Mouse (Mus musculus): ENCODE data around the gene Icam2. TPM values are rescaled to one million over a fixed set of nuclear protein-coding genes. Genes with fewer than 3 reads are reported as not detected.

Icam2 gene
- polyA plus RNA-seq, 1 experiment, result 12.9 TPM

DNA sequence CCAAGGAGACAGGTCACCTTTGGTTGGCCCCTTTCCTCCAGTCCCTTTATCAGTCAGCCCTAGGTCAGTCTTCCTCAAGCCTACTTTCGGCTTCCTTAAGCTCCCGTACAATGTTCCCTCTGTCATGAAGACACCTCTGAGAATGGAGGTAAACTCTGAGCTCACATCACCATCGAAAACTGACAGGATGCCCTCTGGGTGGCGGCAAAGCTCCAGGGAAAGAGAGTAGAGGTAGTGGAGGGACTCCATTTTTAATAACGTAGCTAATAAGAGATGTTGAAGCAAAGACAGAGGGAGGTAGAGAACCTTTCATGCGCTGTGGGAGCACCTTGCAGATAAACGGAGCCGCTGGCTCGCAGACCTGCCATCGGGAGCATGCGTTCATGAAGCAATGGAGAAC, 6.9 kb downstream of the Icam2 start:
- H3K4me1 ChIP-seq (ENCODE audit: control insufficient read depth, insufficient read depth, insufficient read length, low read length), result peaks cover 9% of the 10 kb centered on the region
- H3K4me3 ChIP-seq (ENCODE audit: insufficient read depth, low read depth, low read length), result peak overlapping the region; percentile 77
- H3K27ac ChIP-seq (replicated peaks; ENCODE audit: low read depth, low read length), result peak overlapping the region; percentile 98; the same call in 1 of the 2 replicates

DNA sequence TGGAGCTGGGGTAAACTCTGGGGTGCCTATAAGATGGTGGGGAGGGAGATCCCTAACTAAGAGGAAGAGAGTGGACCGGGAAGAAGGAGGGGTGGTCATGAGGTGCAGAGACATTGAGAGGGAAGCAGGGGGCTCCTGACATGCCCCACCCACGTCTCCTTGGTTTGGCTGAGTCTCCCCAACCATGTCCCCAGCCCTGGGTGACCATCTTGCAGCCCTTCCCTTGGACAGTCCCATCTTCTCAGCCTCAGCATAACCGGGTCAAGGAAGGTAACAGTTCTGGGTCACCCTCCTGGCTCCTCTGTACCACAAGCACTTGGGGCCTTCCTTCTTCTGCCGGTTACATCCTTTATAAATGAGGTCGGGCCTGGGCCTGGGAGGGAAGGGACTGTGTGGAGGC, 12.9 kb downstream of the Icam2 start:
- H3K4me1 ChIP-seq (ENCODE audit: control insufficient read depth, insufficient read depth, insufficient read length, low read length), result peaks cover 3% of the 10 kb centered on the region; the same call in 1 of the 2 replicates
- H3K4me3 ChIP-seq (ENCODE audit: insufficient read depth, low read depth, low read length), result no peak overlapping the region
- no peak overlapping the region for H3K27ac ChIP-seq (replicated peaks; ENCODE audit: low read depth, low read length)

DNA sequence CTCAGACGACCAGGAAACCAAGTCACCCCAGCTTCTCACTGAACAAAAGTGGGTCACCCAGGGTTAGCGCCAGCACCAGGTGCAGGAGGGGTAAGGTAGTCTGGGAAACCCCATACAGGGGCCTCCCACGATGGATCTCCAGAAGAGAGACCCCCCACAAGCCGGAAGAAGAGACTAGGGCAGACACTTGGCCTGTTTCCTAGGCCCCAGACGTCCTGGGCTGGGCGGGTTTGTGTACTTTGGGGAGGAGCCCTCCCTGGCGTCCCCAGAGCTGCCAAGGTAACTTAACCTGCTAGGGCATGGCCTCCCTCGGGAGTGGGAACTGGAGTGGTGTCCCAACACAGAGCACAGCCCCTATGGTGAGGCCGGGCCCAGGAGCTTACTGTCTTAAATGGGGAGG, 13.3 kb downstream of the Icam2 start:
- Histone ChIP-seq H3K27ac (replicated peaks; ENCODE audit: low read depth, low read length) (no peak overlapping the region), H3K4me1 (ENCODE audit: control insufficient read depth, insufficient read depth, insufficient read length, low read length) (0 out of 2 replicates have a peak, but pooled peaks cover 3% of the 10 kb centered on the region), H3K4me3 (ENCODE audit: insufficient read depth, low read depth, low read length) (no peak overlapping the region)

DNA sequence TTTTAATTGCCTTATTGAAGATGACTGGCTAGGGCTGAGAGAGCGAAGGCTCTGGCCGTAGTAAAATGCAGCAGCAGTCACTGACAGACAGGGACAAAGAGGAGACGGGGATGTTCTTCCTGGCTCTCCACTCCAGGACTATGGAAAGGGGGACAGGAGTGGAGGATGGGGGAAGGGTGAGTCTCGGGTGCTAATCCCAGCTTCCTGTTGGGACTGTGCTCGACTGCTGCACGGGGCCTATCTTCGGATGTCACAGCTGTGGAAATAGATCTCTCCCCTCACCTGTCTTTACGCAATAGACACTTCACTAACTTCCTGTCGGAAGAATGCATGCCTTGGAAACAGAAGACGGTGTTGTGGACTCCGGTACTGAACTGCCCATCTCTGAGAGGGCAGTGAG, 13.9 kb downstream of the Icam2 start:
- no peak overlapping the region for H3K27ac ChIP-seq (replicated peaks; ENCODE audit: low read depth, low read length)
- 0 out of 2 replicates have a peak, but pooled peaks cover 3% of the 10 kb centered on the region for H3K4me1 ChIP-seq (ENCODE audit: control insufficient read depth, insufficient read depth, insufficient read length, low read length)
- no peak overlapping the region for H3K4me3 ChIP-seq (ENCODE audit: insufficient read depth, low read depth, low read length)

DNA sequence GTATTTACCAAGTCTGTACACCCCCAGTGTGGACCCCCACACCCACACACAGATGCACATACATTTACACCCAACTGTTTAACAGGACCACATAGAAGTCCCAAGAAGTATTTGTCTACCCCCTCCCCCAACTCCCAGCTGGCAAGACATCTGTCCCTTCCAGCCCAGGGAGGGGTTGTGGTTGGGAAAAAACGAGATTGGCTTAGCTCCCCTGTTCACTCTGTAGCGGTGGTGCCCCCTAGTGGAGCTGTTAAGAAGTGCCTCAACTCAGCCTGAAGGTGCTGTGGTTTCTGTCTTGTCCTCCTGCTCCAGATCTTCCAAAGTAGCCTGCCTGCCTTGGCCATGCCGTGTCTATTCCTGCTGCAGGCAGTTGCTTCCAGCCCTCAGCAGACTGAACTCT, 21.6 kb downstream of the Icam2 start:
- H3K4me1 ChIP-seq (ENCODE audit: control insufficient read depth, insufficient read depth, insufficient read length, low read length), result no peaks in the 10 kb centered on the region
- H3K4me3 ChIP-seq (ENCODE audit: insufficient read depth, low read depth, low read length), result no peak overlapping the region
- H3K27ac ChIP-seq (replicated peaks; ENCODE audit: low read depth, low read length), result no peak overlapping the region

DNA sequence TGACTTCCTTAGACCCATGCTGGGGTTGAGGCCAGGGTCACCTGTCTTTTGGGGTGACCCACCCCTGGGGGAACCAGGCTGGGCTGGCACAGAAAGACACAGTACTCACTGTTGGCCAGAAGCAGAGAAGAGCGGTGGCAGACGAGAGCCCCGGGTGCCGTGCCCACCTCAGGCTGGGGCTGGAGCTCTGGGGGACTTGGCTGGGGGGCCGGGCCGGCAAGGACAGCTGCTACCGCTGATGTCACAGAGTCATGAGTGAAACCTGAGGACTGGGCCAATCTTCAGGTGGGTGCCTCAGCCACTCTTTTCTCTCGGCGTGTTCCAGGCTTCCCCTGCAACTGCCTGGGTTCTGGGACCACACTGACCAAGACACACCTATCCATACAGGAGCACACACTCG, 22.5 kb downstream of the Icam2 start, which contains the start of gene Prr29:
Gene Prr29 (plus strand): TSS at position 107 of the 400 bp plus-strand sequence.
- H3K4me1 ChIP-seq (ENCODE audit: control insufficient read depth, insufficient read depth, insufficient read length, low read length), result no peaks in the 10 kb centered on the region
- H3K27ac ChIP-seq (replicated peaks; ENCODE audit: low read depth, low read length), result no peak within 1 kb of the TSS
- H3K4me3 ChIP-seq (ENCODE audit: insufficient read depth, low read depth, low read length), result no peak within 1 kb of the TSS

DNA sequence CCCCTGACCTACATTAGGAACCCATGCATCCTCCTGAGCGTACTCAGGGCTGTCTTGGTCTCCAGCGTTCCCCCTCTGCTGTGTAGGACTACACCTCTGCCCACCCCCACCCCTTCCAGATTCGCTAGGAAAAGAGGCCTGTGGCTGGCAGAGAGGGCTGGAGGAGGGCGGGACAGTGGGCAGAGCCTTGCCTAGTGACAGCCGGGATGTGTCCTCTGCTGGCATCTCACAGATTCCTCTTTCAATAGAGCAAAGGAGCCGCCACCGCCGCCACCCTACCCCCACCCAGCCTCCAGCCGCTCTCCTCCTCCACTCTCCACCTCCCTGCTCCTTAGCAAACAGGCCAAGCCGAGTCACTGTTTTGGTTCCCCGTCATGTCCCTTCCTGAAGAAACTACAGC, 23.2 kb downstream of the Icam2 start:
- Histone ChIP-seq H3K4me1 (ENCODE audit: control insufficient read depth, insufficient read depth, insufficient read length, low read length) (no peaks in the 10 kb centered on the region), H3K4me3 (ENCODE audit: insufficient read depth, low read depth, low read length) (no peak overlapping the region), H3K27ac (replicated peaks; ENCODE audit: low read depth, low read length) (no peak overlapping the region)

DNA sequence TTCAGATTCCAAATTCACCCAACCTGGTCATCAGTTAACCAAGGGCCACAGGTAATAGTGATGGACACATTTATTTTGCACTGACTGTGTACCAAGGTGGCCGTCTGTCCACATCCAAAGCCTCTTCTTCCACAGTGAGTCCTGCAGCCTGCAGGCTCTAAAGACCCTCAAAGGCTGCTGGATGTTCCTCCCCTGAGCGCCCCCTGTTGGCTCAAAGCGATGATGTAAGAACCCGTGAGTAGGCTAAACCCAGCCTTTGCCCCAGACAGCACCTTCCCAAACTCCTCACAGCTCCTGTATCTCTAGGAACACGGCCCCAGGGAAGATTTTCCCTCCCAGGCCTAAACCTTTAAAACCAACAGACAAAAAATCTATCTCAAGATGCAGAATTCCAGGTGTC, 28.5 kb downstream of the Icam2 start:
- Histone ChIP-seq H3K4me1 (ENCODE audit: control insufficient read depth, insufficient read depth, insufficient read length, low read length) (peaks cover 6% of the 10 kb centered on the region; the same call in 1 of the 2 replicates), H3K4me3 (ENCODE audit: insufficient read depth, low read depth, low read length) (no peak overlapping the region), H3K27ac (replicated peaks; ENCODE audit: low read depth, low read length) (no peak overlapping the region)

DNA sequence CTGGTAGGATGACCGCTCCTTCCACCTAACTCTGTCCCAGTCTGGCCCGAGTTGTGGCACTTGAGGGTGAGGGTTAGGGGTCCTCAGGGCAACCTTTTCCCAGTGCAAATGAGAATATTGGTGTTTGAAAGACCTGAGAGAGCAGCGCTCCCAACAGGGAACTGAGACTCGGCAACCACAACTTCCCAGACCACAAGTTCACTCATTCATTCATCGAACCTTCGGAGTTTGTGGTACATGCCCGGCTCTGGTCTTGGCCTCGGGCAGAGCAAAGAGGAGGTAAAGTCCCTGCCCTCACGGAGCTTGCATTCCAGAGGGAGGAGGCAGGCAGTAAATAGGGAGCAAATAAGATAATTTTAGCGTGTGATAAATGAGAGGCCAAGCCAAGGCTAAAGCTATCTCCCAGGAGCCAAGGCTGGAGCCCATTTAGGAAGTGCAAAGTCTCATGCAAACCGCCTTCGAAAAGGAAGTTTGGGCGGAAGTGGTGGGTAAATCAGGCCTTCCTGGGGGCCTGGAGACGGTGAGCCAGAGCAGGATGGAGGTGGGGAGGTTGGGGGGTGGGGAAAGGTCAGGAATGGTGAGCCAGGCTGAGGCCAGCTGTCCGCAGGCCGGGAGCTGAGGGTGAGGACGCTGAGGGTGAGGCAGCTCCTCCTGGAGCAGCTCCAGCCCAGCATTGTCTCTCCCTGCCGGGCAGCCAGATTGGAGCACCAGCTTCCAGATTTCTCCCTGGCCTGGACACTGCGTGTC, 32.3 kb downstream of the Icam2 start:
- H3K4me3 ChIP-seq (ENCODE audit: insufficient read depth, low read depth, low read length), result no peak overlapping the region
- H3K27ac ChIP-seq (replicated peaks; ENCODE audit: low read depth, low read length), result no peak overlapping the region
- H3K4me1 ChIP-seq (ENCODE audit: control insufficient read depth, insufficient read depth, insufficient read length, low read length), result peaks cover 10% of the 10 kb centered on the region

DNA sequence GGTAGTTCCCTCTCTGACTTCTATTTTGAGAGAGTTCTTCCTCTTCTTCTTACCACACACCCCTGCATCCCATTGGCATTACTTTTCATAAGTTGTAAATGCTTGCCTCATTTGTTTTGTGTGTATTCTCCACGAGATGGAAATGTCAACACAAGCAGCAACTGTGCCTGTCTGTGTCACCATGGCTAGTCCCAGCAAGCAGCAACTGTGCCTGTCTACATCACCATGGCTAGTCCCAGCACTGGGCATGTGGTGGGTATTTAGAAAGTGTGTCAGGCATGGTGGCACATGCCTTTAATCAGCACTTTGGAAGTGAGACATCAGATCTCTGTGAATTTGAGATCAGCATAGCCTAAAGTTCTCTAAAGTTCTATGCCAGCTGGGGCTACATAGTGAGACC, 33.7 kb downstream of the Icam2 start:
- H3K27ac ChIP-seq (replicated peaks; ENCODE audit: low read depth, low read length), result no peak overlapping the region
- peaks cover 10% of the 10 kb centered on the region for H3K4me1 ChIP-seq (ENCODE audit: control insufficient read depth, insufficient read depth, insufficient read length, low read length)
- H3K4me3 ChIP-seq (ENCODE audit: insufficient read depth, low read depth, low read length), result no peak overlapping the region

DNA sequence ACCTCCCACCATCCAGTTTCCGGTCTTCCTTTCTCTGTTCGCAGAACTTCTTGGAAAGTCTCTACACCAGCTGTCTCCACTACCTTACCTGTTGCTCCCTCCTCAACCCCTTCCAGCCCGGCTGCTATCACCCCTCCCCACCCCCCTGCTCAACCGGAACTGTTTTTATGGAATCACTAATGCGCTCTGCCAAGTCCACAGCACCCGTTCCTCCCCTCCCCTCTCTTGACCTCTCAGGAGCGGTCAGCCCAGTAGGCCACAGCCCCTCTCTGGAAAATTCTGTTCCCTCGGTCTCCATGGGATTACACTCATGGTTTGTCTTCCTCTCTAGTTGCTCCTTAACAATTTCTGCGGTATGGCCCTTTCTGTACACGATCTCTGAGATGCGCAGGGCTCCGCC, 34.7 kb downstream of the Icam2 start, which contains the start of gene Scn4a:
Gene Scn4a (minus strand): TSS at position 101 of the 400 bp plus-strand sequence.
- Histone ChIP-seq H3K27ac (replicated peaks; ENCODE audit: low read depth, low read length) (no peak within 1 kb of the TSS), H3K4me1 (ENCODE audit: control insufficient read depth, insufficient read depth, insufficient read length, low read length) (peaks cover 10% of the 10 kb centered on the region), H3K4me3 (ENCODE audit: insufficient read depth, low read depth, low read length) (no peak within 1 kb of the TSS)

DNA sequence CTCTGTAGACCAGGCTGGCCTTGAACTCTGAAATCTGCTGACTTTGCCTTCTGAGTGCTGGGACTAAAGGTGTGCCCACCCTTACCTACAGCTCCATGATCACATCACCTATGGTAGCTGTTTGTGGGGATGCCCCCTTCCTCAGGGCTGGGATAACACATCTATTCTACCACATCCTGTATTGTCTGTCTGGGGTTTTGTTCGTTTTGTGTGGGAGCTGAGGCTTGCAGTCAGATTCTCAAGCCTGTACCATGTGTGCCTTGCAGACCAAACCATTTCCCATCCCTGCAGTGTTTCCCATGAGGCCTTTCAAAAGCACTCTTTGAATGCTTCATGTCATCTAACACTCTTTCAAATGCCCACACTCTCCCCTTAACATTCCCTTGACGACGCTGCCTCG, 35.9 kb downstream of the Icam2 start:
- H3K27ac ChIP-seq (replicated peaks; ENCODE audit: low read depth, low read length), result no peak overlapping the region
- H3K4me3 ChIP-seq (ENCODE audit: insufficient read depth, low read depth, low read length), result no peak overlapping the region
- peaks cover 10% of the 10 kb centered on the region for H3K4me1 ChIP-seq (ENCODE audit: control insufficient read depth, insufficient read depth, insufficient read length, low read length)

DNA sequence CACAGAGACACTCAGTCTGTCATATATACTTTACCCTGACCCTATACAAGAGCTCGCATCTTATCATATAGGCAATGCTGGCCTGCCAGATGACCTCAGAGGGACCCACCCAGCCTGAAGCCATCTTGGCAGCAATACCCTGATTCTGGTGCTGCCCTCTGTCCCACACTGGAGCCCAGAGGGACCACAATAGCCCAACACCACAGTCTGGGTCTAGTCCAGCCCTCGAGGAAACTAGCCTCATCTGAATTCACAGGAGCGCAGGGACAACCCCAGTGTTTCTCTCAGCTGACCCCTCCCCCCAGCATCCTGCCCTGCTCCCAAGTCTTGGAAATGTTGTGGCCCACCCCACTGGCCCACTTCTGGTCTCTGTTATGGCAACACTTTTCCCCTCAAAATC, 36.6 kb downstream of the Icam2 start:
- H3K27ac ChIP-seq (replicated peaks; ENCODE audit: low read depth, low read length), result no peak overlapping the region
- H3K4me1 ChIP-seq (ENCODE audit: control insufficient read depth, insufficient read depth, insufficient read length, low read length), result peaks cover 10% of the 10 kb centered on the region
- H3K4me3 ChIP-seq (ENCODE audit: insufficient read depth, low read depth, low read length), result no peak overlapping the region

DNA sequence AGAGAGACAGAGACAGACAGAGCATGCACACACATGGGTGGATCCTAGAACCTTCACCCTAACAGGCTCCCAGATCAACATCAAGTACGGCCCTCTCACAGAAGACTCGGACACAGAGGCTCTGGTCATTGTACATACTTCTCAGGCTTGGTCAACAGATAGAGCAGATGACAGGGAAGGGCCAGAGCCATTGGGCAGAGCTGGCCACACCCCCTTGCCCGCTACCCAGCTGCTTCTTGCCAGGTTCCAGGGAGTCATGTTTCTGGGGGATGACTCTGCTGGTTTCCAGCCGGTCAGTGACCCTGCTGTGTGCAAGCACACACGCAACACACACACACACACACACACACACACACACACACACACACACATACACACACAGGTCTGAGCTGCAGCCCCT, 37.0 kb downstream of the Icam2 start:
- Histone ChIP-seq H3K4me3 (ENCODE audit: insufficient read depth, low read depth, low read length) (no peak overlapping the region), H3K4me1 (ENCODE audit: control insufficient read depth, insufficient read depth, insufficient read length, low read length) (peaks cover 9% of the 10 kb centered on the region), H3K27ac (replicated peaks; ENCODE audit: low read depth, low read length) (no peak overlapping the region)

DNA sequence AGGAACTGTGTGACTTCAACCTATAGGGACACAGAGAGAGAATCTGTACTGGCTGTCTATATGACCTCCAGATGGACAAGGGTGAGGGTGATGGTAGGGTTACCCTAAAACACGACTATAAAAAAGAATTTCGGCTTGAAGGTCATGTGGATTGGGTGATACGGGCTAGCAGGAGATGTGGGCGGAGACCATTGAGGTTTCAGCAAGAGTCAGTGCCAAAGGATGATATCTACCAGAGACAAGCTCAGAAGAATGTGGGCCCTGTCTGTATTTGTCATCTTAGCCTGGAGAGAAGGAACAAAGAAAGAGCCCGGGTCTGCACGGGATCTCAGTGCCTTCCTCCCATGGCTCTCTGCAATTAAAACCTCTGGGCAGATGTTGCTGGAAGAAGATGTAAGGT, 38.1 kb downstream of the Icam2 start:
- no peak overlapping the region for H3K27ac ChIP-seq (replicated peaks; ENCODE audit: low read depth, low read length)
- no peak overlapping the region for H3K4me3 ChIP-seq (ENCODE audit: insufficient read depth, low read depth, low read length)

DNA sequence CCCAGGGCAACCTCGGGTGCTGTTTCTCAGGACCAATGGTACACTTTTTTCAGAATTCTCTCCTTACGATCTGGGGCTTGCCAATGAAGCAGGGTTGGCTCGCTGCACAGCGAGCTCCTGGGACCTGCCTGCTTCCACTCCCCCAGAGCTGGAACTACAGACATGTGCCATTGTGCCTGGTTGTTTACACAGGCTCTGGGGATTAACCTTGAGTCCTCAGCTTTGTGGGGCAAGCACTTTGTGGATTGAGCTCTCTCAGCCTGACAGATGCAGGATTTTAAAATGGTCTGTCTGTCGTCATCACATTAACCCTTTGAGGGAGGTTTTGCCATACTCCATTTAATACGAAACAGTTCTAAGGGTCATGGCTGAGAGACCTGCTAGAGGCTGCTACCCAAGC, 43.0 kb downstream of the Icam2 start:
- Histone ChIP-seq H3K4me1 (ENCODE audit: control insufficient read depth, insufficient read depth, insufficient read length, low read length) (peaks cover 3% of the 10 kb centered on the region), H3K4me3 (ENCODE audit: insufficient read depth, low read depth, low read length) (no peak overlapping the region), H3K27ac (replicated peaks; ENCODE audit: low read depth, low read length) (no peak overlapping the region)

More for the DNA sequence above, 38.1 kb downstream of the Icam2 start:
- peaks cover 4% of the 10 kb centered on the region; the same call in 1 of the 2 replicates for H3K4me1 ChIP-seq (ENCODE audit: control insufficient read depth, insufficient read depth, insufficient read length, low read length)

Measured in brown adipose tissue, adult 24 weeks (tissue).